Mouse (Mus musculus): ENCODE measurements around the gene Mrpl45.

- TF ChIP-seq POLR2A (IDR thresholded peaks at IDR 0.05; ENCODE audit: low read depth, low read length) = no peak
- no peak for TF ChIP-seq CTCF (conservative IDR thresholded peaks at IDR 0.05 in 1 of 2, IDR thresholded peaks at IDR 0.05 in 1 of 2; ENCODE audit: low read depth in 2 of 2, low read length in 2 of 2)
- no peak for TF ChIP-seq ZNF384 (IDR thresholded peaks at IDR 0.05; ENCODE audit: low read depth, low read length)
- TF ChIP-seq SMC3 (IDR thresholded peaks at IDR 0.05; ENCODE audit: low read depth, low read length) = no peak
- TF ChIP-seq CHD2 (IDR thresholded peaks at IDR 0.05; ENCODE audit: low read length) = no peak
- TF ChIP-seq MAZ (IDR thresholded peaks at IDR 0.05; ENCODE audit: low read depth, low read length) = no peak
- no peak for TF ChIP-seq USF2 (conservative IDR thresholded peaks at IDR 0.05; ENCODE audit: low read depth, low read length)
Observed at GRCm38 (mm10) chr11:97286973-97287372, 28.5 kb upstream of the Mrpl45 start.
